Mouse (Mus musculus) megakaryocyte, embryonic 14.5 days (primary cell): Measurements from ENCODE around the gene Rpl21.

ENCODE experiments used
- FLI1 ChIP-seq: IDR thresholded peaks from 2 replicates; pipeline ENCODE4 v1.6.1; 2012; ENCODE audit warnings: low read length, inconsistent platforms, mixed read lengths
- GATA1 ChIP-seq: IDR thresholded peaks from 3 replicates; pipeline ENCODE4 v1.6.1; 2012; ENCODE audit warnings: mixed read lengths, low read length, inconsistent platforms, borderline replicate concordance

- no peak for TF ChIP-seq GATA1
- TF ChIP-seq FLI1, result no peak
Measured at GRCm38 (mm10) chr5:146841996-146842395, 9.3 kb downstream of the Rpl21 start.
